Mouse (Mus musculus): ENCODE results near the gene Rhox7b. TPM values are rescaled to one million over a fixed set of nuclear protein-coding genes. Genes with fewer than 3 reads are reported as not detected.
A peak's percentile ranks its signal among the peaks of the same experiment; 100 is the strongest.
"Not testable (repeated sequence)": the region's sequence is repeated elsewhere in the genome, so short reads cannot be mapped to it uniquely, and the experiment has no call there.

Rhox7b gene
- total RNA-seq (2014; rRNA removed; ENCODE audit: low replicate concordance), result not detected in 2 replicates
- polyA plus RNA-seq (2015; fragmentation: Nextera tagmentation; extraction: Ambion mirVana), result not detected in 2 replicates

GRCm38 (mm10) chrX:37897132-37897531 is at the start of gene Rhox7b:
Rhox7b (minus strand) TSS chrX:37897232.
- WGBS, result 47% methylated on average over 9 of the region's 9 CpGs
- H3K4me3 ChIP-seq (ENCODE audit: low read depth, low read length), result not testable (repeated sequence)

DNA sequence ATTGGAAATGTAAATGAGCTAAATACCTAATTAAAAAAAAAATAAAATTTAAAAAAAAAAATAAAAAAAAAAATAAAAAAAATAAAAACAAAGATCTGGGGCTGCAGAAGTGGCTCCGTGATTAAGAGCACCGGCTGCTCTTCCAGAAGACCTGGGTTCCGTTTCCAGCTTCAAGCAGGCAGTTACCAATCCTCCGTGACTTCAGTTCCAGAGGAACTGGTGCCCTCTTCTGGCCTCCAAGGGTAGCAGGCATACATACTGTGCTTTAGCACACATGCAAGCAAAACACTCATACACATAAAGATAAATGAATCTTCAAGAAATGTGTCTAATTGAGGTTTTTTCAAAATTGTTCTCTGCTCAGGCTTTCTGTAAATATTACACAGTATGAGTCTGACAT is 19.3 kb upstream of the Rhox7b start:
- Histone ChIP-seq H3K27me3 (ENCODE audit: control insufficient read depth, insufficient read depth, low read length) (no peaks in the 10 kb centered on the region), H3K9ac (replicated peaks; ENCODE audit: low read depth, low read length) (no peak overlapping the region), H3K4me3 (ENCODE audit: low read depth, low read length) (no peak overlapping the region), H3K4me1 (ENCODE audit: control insufficient read depth, insufficient read depth) (no peaks in the 10 kb centered on the region), H3K4me2 (ENCODE audit: low read depth, low read length) (no peak overlapping the region), H3K27ac (ENCODE audit: low read depth) (no peak overlapping the region), H3K36me3 (replicated peaks; ENCODE audit: control insufficient read depth, insufficient read depth, low read length) (no peaks in the 10 kb centered on the region), H3K9me3 (replicated peaks; ENCODE audit: control insufficient read depth, low read length) (no peaks in the 10 kb centered on the region)
- DNase-seq (ENCODE audit: low spot score) (no peak), ATAC-seq (ENCODE audit: insufficient read depth, low read depth) (no peak)
- 51% methylated on average over 4 of the region's 4 CpGs for WGBS
- TF ChIP-seq CTCF (IDR thresholded peaks at IDR 0.05; ENCODE audit: low read depth), result 0 out of 2 replicates have a peak, but pooled peaks have one; percentile 4
- TF ChIP-seq EP300 (IDR thresholded peaks at IDR 0.05; ENCODE audit: low read depth), result no peak

More at GRCm38 (mm10) chrX:37897132-37897531, at the start of gene Rhox7b:
- H3K36me3 ChIP-seq (replicated peaks; ENCODE audit: control insufficient read depth, insufficient read depth, low read length); H3K4me1 ChIP-seq (ENCODE audit: control insufficient read depth, insufficient read depth); H3K9ac ChIP-seq (replicated peaks; ENCODE audit: low read depth, low read length); ATAC-seq (ENCODE audit: insufficient read depth, low read depth); DNase-seq (ENCODE audit: low spot score); H3K9me3 ChIP-seq (replicated peaks; ENCODE audit: control insufficient read depth, low read length); H3K27me3 ChIP-seq (ENCODE audit: control insufficient read depth, insufficient read depth, low read length); H3K4me2 ChIP-seq (ENCODE audit: low read depth, low read length); H3K27ac ChIP-seq (ENCODE audit: low read depth): not testable (repeated sequence)

- Histone ChIP-seq H3K4me2 (ENCODE audit: low read depth, low read length) (no peak overlapping the region), H3K4me3 (ENCODE audit: low read depth, low read length) (no peak overlapping the region), H3K27ac (ENCODE audit: low read depth) (no peak overlapping the region), H3K36me3 (replicated peaks; ENCODE audit: control insufficient read depth, insufficient read depth, low read length) (no peaks in the 10 kb centered on the region), H3K27me3 (ENCODE audit: control insufficient read depth, insufficient read depth, low read length) (no peaks in the 10 kb centered on the region), H3K4me1 (ENCODE audit: control insufficient read depth, insufficient read depth) (no peaks in the 10 kb centered on the region), H3K9ac (replicated peaks; ENCODE audit: low read depth, low read length) (no peak overlapping the region), H3K9me3 (replicated peaks; ENCODE audit: control insufficient read depth, low read length) (no peaks in the 10 kb centered on the region)
- DNase-seq (ENCODE audit: low spot score) (no peak), ATAC-seq (ENCODE audit: insufficient read depth, low read depth) (no peak)
- WGBS, result 39% methylated on average over 7 of the region's 7 CpGs
- peak; percentile 32 for TF ChIP-seq CTCF (IDR thresholded peaks at IDR 0.05; ENCODE audit: low read depth)
- TF ChIP-seq EP300 (IDR thresholded peaks at IDR 0.05; ENCODE audit: low read depth), result no peak
These were observed 11.5 kb upstream of the Rhox7b start for GRCm38 (mm10) chrX:37908581-37908980.

GRCm38 (mm10) chrX:37903727-37904126 is 6.7 kb upstream of the Rhox7b start:
- DNase-seq (ENCODE audit: low spot score), result peak; percentile 8
- Histone ChIP-seq H3K27me3 (ENCODE audit: control insufficient read depth, insufficient read depth, low read length) (no peaks in the 10 kb centered on the region), H3K4me1 (ENCODE audit: control insufficient read depth, insufficient read depth) (no peaks in the 10 kb centered on the region), H3K9ac (replicated peaks; ENCODE audit: low read depth, low read length) (no peak overlapping the region), H3K4me3 (ENCODE audit: low read depth, low read length) (no peak overlapping the region), H3K4me2 (ENCODE audit: low read depth, low read length) (no peak overlapping the region), H3K27ac (ENCODE audit: low read depth) (no peak overlapping the region), H3K36me3 (replicated peaks; ENCODE audit: control insufficient read depth, insufficient read depth, low read length) (no peaks in the 10 kb centered on the region), H3K9me3 (replicated peaks; ENCODE audit: control insufficient read depth, low read length) (no peaks in the 10 kb centered on the region)
- ATAC-seq (ENCODE audit: insufficient read depth, low read depth), result no peak
- peak; percentile 33 for TF ChIP-seq CTCF (IDR thresholded peaks at IDR 0.05; ENCODE audit: low read depth)
- no peak for TF ChIP-seq EP300 (IDR thresholded peaks at IDR 0.05; ENCODE audit: low read depth)
- WGBS, result 50% methylated on average over 5 of the region's 5 CpGs

DNA sequence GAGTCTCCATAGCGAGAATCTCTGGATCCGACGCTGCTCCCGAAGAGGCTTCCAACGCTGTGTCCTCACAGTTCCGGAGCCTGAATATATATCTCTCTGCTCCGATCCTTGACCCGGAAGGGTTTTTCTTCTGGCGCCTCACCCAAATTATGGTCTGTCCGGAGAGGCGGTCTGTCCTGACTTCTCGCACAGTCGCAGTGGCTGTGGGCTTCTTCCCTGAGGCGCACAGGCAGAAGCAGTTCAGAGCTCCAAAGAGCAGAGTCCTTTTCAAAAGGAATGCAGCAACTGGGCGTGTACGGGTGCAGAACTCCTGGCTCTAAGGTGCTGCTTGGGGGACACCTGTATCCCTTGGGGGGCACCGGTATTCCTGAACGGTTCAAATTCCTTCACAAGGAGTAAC is 4.6 kb upstream of the Rhox7b start, which contains the start of gene Rhox9:
Rhox9 (minus strand) TSS at position 101 of the 400 bp plus-strand sequence.
- H3K4me2 ChIP-seq (ENCODE audit: low read depth, low read length); H3K27me3 ChIP-seq (ENCODE audit: control insufficient read depth, insufficient read depth, low read length); H3K9ac ChIP-seq (replicated peaks; ENCODE audit: low read depth, low read length); DNase-seq (ENCODE audit: low spot score); ATAC-seq (ENCODE audit: insufficient read depth, low read depth); H3K36me3 ChIP-seq (replicated peaks; ENCODE audit: control insufficient read depth, insufficient read depth, low read length); H3K9me3 ChIP-seq (replicated peaks; ENCODE audit: control insufficient read depth, low read length); H3K4me3 ChIP-seq (ENCODE audit: low read depth, low read length); H3K4me1 ChIP-seq (ENCODE audit: control insufficient read depth, insufficient read depth); H3K27ac ChIP-seq (ENCODE audit: low read depth): not testable (repeated sequence)
- WGBS, result 88% methylated on average over 8 of the region's 18 CpGs

GRCm38 (mm10) chrX:37878844-37879243 is 18.2 kb downstream of the Rhox7b start, which contains the start of gene Rhox8:
Rhox8 (minus strand) TSS chrX:37878944.
- H3K9ac ChIP-seq (replicated peaks; ENCODE audit: low read depth, low read length), result no peak within 1 kb of the TSS
- no peaks in the 10 kb centered on the region for H3K27me3 ChIP-seq (ENCODE audit: control insufficient read depth, insufficient read depth, low read length)
- H3K27ac ChIP-seq (ENCODE audit: low read depth), result no peak within 1 kb of the TSS
- no peaks in the 10 kb centered on the region for H3K9me3 ChIP-seq (replicated peaks; ENCODE audit: control insufficient read depth, low read length)
- H3K4me2 ChIP-seq (ENCODE audit: low read depth, low read length), result no peak within 1 kb of the TSS
- no peak for TF ChIP-seq EP300 (IDR thresholded peaks at IDR 0.05; ENCODE audit: low read depth)
- TF ChIP-seq CTCF (IDR thresholded peaks at IDR 0.05; ENCODE audit: low read depth), result no peak
- ATAC-seq (ENCODE audit: insufficient read depth, low read depth) (no peak), DNase-seq (ENCODE audit: low spot score) (no peak)
- no peak within 1 kb of the TSS for H3K4me3 ChIP-seq (ENCODE audit: low read depth, low read length)
- 70% methylated on average over 4 of the region's 4 CpGs for WGBS
- H3K4me1 ChIP-seq (ENCODE audit: control insufficient read depth, insufficient read depth), result no peaks in the 10 kb centered on the region
- H3K36me3 ChIP-seq (replicated peaks; ENCODE audit: control insufficient read depth, insufficient read depth, low read length), result no peaks in the 10 kb centered on the region
